Mouse (Mus musculus) MN1 (cell line): ENCODE results near the gene Alg6.
A peak's percentile ranks its signal among the peaks of the same experiment; 100 is the strongest.

Experiments
- DNase-seq: peaks from one replicate; pipeline ENCODE4 v3.0.0-alpha.2; 2016; ENCODE audit warnings: low spot score

The Alg6 gene

GRCm38 (mm10) chr4:99714904-99715782, at the start of gene Alg6:
Gene Alg6, plus strand, starts transcription at chr4:99715664.
- DNase-seq = peak; percentile 88

DNA sequence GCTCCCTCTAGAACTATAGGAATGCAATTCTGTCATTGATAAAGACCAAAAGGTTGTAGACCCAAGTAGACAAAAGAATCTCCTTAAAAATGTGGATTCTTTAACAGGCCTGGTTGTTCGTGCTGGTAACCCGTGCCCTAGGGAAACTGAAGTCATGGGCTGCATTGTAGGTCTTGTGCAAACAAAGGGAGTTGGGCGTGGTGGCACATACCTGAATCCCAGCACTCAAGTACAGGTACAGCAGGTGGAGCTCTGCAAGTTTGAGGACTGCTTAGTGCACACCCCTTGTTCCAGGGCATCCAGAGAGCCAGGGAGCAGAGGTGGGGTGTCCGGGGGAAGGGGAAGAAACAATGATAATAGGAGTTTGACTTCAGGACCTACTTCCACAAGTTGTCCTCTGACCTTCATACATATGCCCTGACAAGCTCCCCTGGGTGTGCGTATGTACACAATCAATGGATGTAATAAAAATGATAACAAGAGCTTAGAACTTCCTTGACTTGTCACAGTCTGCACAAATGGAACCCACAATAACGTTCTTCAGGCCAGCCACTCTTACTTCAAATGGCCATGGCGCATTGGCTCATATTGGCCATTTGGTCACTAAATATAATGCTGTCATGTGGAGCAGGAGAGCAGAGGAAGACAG, 45.1 kb upstream of the Alg6 start:
- DNase-seq = no peak

DNA sequence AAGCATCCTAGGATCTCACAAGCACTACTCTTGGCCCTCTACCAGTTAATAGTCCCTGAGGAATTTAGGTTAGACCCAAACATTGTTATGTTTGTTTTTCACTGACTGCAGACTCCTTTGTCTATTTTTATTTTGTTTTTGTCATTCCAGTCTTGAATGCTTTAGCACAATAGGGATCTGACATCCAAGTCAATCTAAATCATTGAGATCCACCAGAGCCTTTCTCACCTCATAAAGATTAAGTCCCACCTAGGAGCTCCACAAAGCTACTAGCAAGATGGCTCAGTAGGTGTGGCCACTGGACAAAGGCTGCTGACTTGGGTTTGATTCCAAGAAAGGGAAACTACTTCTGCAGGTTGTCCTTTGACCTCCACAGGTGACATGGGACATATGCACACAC, 40.3 kb upstream of the Alg6 start:
- no peak for DNase-seq

GRCm38 (mm10) chr4:99683941-99684340, 31.5 kb upstream of the Alg6 start:
- DNase-seq = no peak

- DNase-seq = no peak
Measured at GRCm38 (mm10) chr4:99686308-99686707, 29.2 kb upstream of the Alg6 start.

- peak; percentile 6 for DNase-seq
Measured at GRCm38 (mm10) chr4:99712583-99713183, 2.8 kb upstream of the Alg6 start.

- DNase-seq = no peak
Measured at GRCm38 (mm10) chr4:99713971-99714370, 1.5 kb upstream of the Alg6 start.

DNA sequence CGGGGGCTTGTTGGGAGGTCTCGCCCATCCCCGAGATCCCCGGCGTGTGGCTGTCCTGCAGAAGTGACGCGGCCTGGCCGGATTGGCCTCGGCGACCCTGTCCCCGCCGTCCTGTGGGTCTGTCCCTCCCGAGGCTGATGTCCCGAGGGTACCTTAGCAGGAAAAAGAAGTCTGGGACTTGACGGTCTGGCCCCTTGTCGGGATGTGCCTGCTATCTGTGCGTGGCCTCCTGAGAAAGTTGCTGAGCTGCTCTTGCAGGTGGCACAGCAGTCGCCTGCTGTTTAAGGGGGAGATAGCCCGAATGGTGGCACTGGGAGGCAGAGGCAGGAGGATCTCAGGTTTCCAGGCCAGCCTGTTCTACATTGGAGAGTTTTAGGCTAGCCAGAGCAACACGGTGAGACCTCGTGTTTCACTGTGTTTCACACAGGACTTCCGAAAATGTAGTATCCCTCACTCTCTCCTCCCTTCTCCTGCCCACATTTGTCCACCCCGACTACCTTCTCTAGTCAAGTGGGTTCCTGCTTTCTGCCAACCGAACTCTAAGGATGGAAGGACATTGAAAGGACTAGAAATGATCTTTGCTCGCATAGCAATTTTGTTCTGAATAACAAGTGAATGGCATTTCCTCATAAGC, 436 bp downstream of the Alg6 start:
- no peak for DNase-seq

DNA sequence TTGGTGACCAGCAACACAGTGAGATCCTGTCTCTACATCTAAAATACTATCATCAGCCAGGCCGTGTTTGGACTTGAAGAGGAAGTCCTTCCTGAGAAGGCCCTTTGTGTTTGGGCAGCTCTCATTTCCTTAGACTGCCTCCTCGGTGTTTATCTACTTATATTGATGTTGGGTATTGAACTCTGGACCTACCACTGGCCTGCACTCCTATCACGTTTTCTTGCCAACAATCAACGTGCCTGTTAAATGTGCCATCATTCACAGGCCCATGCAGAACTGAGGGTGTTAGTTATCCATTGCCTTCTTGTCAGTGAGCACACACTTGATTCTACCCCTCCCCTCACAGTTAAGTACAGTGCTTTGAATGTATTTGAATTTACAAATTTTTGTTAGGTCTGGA, 2.4 kb downstream of the Alg6 start:
- DNase-seq = no peak

DNA sequence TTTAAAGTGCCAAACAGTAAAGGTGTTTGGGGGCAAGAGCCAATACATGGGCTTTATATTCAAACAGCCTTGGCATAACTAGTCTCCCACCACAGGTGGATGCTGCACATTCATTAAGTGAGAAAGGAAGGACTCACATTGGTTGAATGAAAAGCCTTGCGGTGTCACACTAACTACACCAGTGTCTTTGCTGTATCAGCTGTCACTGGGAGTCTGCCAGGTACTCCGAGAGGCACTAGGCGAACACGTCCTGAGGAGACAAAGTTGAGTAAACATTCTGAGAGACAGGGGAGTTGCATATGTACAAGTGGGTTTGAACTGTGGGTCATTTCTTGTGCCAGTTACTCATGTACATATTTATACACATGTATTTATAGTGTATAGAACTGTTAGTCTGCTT, 8.9 kb downstream of the Alg6 start:
- no peak for DNase-seq

- DNase-seq = no peak
Measured at GRCm38 (mm10) chr4:99725914-99726451, 10.5 kb downstream of the Alg6 start.

GRCm38 (mm10) chr4:99739836-99740235, 24.4 kb downstream of the Alg6 start:
- DNase-seq = no peak

DNA sequence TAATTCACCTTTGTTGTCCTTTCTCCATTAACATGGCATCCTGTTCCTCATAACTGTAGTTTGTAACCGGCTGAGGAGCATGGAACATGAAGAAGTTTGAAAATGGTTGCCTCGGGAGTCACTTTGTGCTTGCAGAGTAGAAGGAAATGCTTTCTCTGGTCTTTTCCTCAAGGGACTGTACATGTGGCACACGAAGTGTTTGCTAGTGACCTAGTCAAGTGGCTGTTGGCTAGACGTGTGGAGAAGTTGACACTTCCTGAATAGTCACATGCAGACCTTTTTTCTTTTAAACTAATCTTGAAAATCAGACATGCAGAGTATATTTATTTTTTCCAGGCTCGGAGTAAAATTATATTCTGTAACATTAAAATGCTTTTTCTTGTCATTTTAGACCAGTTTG, 37.0 kb downstream of the Alg6 start:
- no peak for DNase-seq

DNA sequence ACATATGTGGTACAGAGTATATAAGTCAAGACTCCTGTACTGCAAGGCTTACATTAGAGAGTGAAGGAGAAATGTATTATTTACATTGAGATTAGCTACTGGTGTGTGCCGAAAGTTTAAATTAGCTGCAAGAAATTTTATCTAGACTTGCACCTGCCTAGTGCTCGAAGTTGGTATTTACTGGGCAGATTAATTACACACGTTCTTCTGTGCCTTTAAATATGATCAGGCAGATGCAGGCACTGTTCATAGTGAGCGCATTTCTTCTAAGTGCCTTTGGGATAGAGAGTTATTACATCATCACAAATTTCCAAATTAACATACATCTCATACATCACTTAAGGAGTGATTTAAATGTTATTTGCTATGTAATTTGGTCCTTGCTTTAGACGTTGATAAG, 50.8 kb downstream of the Alg6 start:
- DNase-seq = no peak

- DNase-seq = no peak
Measured at GRCm38 (mm10) chr4:99766753-99767152, 51.3 kb downstream of the Alg6 start.

- DNase-seq = no peak
Measured at GRCm38 (mm10) chr4:99770555-99770954, 55.1 kb downstream of the Alg6 start.

- no peak for DNase-seq
Measured at GRCm38 (mm10) chr4:99773041-99773440, 57.6 kb downstream of the Alg6 start.

DNA sequence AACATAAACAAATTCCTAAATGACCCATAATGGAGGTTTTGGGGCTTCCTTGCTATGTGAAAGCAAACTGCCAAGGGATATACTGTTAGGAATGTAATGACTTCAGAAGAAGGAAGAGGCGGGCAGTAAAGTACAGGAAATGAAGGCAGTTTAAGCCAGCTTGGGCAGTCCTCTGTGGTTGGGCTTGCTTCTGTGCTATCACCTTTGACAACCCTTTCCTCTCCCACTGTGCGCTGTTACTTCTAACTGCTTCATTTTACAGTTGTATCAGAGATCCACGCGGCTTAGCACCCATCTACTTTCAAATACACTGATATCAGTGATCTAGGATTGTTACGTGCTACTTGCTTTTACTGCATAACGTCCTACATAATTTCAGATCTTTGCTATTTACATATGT, 76.9 kb downstream of the Alg6 start:
- no peak for DNase-seq
